Mouse (Mus musculus) heart, adult 2 months (tissue): ENCODE data around the gene Scarf1.

Experiments used
- CTCF ChIP-seq: fragments of 200-600 bp; IDR thresholded peaks from 2 replicates; pipeline ENCODE4 v1.8.1; 2022; ENCODE audit warnings: antibody characterized with exemption, mild to moderate bottlenecking, moderate library complexity
- POLR2A ChIP-seq: fragments of 200-500 bp; IDR thresholded peaks from 2 replicates; pipeline ENCODE4 v1.6.1; 2011; ENCODE audit warnings: mild to moderate bottlenecking, low read depth, low read length, control low read depth; ENCODE audit not compliant: insufficient read depth

GRCm38 (mm10) chr11:75550200-75550946, 37.0 kb downstream of the Scarf1 start:
- TF ChIP-seq CTCF (no peak), POLR2A (no peak)
